ENCODE assay signal across 8 mouse cellular contexts in the genomic region with DNA sequence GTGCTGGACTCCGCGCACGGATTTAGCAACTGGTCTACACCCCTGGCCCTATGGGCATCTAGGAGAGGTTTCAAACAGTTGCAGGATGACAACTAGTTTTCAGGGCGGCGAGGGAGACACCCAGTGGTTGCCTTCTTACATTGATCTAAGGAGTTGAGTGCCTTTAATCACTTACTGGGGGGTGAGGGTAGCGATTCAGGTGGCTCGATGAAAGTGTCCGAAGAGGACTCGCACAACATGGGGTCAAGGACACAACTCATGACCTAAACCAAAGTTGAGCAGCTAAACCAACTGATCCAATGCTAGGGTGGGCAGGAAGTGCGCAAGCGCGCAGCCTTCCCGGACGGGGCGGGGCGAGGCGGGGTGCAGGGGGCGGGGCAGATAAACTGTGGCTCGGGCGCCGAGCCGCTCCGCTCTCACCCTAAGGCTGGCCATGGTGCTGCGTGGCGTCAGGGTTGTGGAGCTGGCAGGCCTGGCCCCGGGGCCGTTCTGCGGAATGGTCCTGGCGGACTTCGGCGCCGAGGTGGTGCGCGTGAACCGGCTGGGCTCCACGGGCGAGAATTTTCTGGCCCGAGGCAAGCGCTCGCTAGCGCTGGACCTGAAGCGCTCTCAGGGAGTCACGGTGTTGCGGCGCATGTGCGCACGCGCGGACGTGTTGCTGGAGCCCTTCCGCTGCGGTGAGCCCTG. TPM values are rescaled to one million over a fixed set of nuclear protein-coding genes. Genes with fewer than 3 reads are reported as not detected.
DNase-seq lines count a peak whose midpoint lies in the region; ATAC-seq and TF ChIP-seq lines count a peak whose summit lies in the region.

A gene (plus strand): TSS at position 380 of the 687 bp plus-strand sequence.

- peaks cover 15% of the 10 kb centered on the region for H3K36me3 ChIP-seq in G1E (replicated peaks)
- no peaks in the 10 kb centered on the region for H3K36me3 ChIP-seq in lung, embryonic 16.5 days (ENCODE audit: control insufficient read depth, insufficient read depth, low read length)

- WGBS in lung, embryonic 16.5 days, result under 1% methylated on average over 52 of the region's 52 CpGs

- DNase-seq in G1E (ENCODE audit: low spot score), result peak; percentile 95
- peak; percentile 94 for DNase-seq in cerebellum, adult 8-10 months
- DNase-seq in forelimb bud, embryonic 11.5 days (ENCODE audit: low read depth, low spot score), result peak; percentile 91
- DNase-seq in layer of hippocampus, adult 9-10 months (ENCODE audit: low spot score), result peak; percentile 63
- peak; percentile 80 for DNase-seq in ovary, postnatal 10 days (ENCODE audit: low spot score)
- DNase-seq in thymus, postnatal 10 days (ENCODE audit: low spot score in 2 of 2), result peak; percentile 69 to 81

- no peaks in the 10 kb centered on the region for H3K27me3 ChIP-seq in G1E (ENCODE audit: insufficient read depth, low read length)
- H3K27me3 ChIP-seq in lung, embryonic 16.5 days (ENCODE audit: control insufficient read depth, insufficient read depth, low read depth, low read length), result no peaks in the 10 kb centered on the region

- peak within 1 kb of the TSS; percentile 79 for H3K4me3 ChIP-seq in G1E (ENCODE audit: low read depth, low read length)
- peak within 1 kb of the TSS; percentile 72 for H3K4me3 ChIP-seq in lung, embryonic 16.5 days (ENCODE audit: low read length)

- no peaks in the 10 kb centered on the region for H3K9me3 ChIP-seq in G1E (replicated peaks)
- H3K9me3 ChIP-seq in lung, embryonic 16.5 days (ENCODE audit: control insufficient read depth, low read length), result no peaks in the 10 kb centered on the region

- peak; percentile 83 for ATAC-seq in G1E (ENCODE audit: extremely low read depth, insufficient number of reproducible peaks, low FRiP score, poor library complexity, severe bottlenecking)
- ATAC-seq in hematopoietic stem cell, adult 5-6 weeks (replicated peaks in 1 of 2; ENCODE audit: insufficient read depth in 1 of 2, low FRiP score in 2 of 2, low TSS enrichment in 1 of 2, low read depth in 1 of 2, poor library complexity in 2 of 2, severe bottlenecking in 2 of 2), result peak; percentile 92
- ATAC-seq in lung, embryonic 16.5 days (ENCODE audit: low read depth), result peak; percentile 100

- peak within 1 kb of the TSS; percentile 84 for H3K4me2 ChIP-seq in lung, embryonic 16.5 days (ENCODE audit: low read depth, low read length)

- peaks cover 12% of the 10 kb centered on the region for H3K4me1 ChIP-seq in G1E (ENCODE audit: insufficient read depth, low read depth, low read length)
- H3K4me1 ChIP-seq in lung, embryonic 16.5 days (replicated peaks; ENCODE audit: control insufficient read depth, insufficient read depth, low read length), result peaks cover 9% of the 10 kb centered on the region; the same call in 1 of the 2 replicates

- peak within 1 kb of the TSS; percentile 80 for H3K9ac ChIP-seq in lung, embryonic 16.5 days (ENCODE audit: low read length)

- no peak for TF ChIP-seq CTCF in G1E (IDR thresholded peaks at IDR 0.05; ENCODE audit: low read depth, low read length)

- H3K27ac ChIP-seq in lung, embryonic 16.5 days (ENCODE audit: low read length), result peak within 1 kb of the TSS; percentile 91

RNA-seq across cellular contexts. Expression of the gene that starts here (rescaled TPM):
- 1.2 and 4.7 TPM in 2 replicates for total RNA-seq in G1E (2014; fragmentation: Nextera tagmentation)
- total RNA-seq in G1E (2017), result 7.5 and 11.2 TPM in 2 replicates
- polyA plus RNA-seq in G1E (2012), result 2.3 and 2.7 TPM in 2 replicates
- 10.6 and 12.2 TPM in 2 replicates for total RNA-seq in hematopoietic stem cell, adult 5-6 weeks (2017)
- polyA plus RNA-seq in lung, embryonic 16.5 days (2015; fragmentation: Nextera tagmentation; extraction: Ambion mirVana), result 14.4 and 15.8 TPM in 2 replicates

Comparison
In these comparisons a context has a peak if more than half of its experiments do, and no peak if none do; other contexts are left out.
1. Peak in every context shown above with its lines: DNase-seq, ATAC-seq, H3K4me3 ChIP-seq and H3K27ac ChIP-seq.